Mouse (Mus musculus) left cerebral cortex, postnatal 36 days (tissue): Measurements from ENCODE around the gene Klhl10. TPM values are rescaled to one million over a fixed set of nuclear protein-coding genes. Genes with fewer than 3 reads are reported as not detected.
A peak's percentile ranks its signal among the peaks of the same experiment; 100 is the strongest.

Experiments used
- DNase-seq, 2 experiments: peaks; one replicate each; pipeline ENCODE4 v3.0.0; 2021 to 2022; ENCODE audit warnings: low spot score in 2 of 2, mixed read lengths in 1 of 2
- intact Hi-C: fragments of 180-260 bp; cut with DNase I; formaldehyde crosslinking; loops from one replicate; pipeline ENCODE4 v1.15.1; 2025
- total RNA-seq, 2 experiments: library from RNA; stranded (reverse); gene quantifications; 2 replicates each; pipeline ENCODE4 v1.2.3; 2021

The Klhl10 gene
- total RNA-seq, 2 experiments from 2014 or later: 0.77 to 1.1 TPM

- no peak for DNase-seq
These were observed 34.6 kb upstream of the Klhl10 start for GRCm38 (mm10) chr11:100406995-100407705.

DNA sequence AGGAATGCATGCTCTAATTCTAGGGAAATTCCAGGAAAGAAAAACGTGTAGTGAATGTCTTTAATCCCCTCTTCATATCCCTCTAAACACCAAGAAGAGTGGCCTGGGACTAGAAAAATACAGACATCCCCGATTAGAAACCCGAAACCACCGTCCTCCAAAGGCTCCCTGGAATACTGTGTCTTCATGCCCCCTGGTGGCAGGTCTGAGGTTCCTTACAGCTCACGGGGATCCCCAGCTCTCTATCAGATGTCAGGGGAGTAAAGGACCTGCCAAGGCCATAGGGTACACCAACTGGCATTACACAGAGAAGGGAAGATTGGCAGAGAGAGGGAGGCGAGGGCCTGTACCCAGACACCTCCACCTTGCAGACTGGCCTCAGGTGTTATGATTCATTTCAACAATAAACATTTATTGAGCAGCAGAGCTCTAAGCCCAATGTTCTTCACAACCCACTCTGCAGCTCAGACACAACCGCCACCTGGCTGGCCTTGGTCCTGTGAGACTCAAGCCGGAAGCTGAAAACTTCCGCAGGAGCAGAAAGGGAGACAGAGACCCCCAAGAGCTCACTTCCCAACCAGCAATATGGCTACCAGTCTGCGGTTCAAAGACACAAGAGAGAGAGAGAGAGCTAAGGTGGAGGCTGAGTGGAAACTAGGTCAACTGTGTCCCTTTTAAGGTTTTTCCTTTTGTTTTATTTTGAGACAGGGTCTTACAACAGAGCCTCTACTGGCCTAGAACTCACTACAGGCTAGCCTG, 33.5 kb upstream of the Klhl10 start:
- peak in 1 of 2 experiments; percentile 60 for DNase-seq
- intact Hi-C loops: loop anchor here (1.0 kb wide), 1 partner anchor 46 kb away; no protein-coding TSS in a partner anchor

More at GRCm38 (mm10) chr11:100406995-100407705, 34.6 kb upstream of the Klhl10 start:
- intact Hi-C loops: no loop called here

DNA sequence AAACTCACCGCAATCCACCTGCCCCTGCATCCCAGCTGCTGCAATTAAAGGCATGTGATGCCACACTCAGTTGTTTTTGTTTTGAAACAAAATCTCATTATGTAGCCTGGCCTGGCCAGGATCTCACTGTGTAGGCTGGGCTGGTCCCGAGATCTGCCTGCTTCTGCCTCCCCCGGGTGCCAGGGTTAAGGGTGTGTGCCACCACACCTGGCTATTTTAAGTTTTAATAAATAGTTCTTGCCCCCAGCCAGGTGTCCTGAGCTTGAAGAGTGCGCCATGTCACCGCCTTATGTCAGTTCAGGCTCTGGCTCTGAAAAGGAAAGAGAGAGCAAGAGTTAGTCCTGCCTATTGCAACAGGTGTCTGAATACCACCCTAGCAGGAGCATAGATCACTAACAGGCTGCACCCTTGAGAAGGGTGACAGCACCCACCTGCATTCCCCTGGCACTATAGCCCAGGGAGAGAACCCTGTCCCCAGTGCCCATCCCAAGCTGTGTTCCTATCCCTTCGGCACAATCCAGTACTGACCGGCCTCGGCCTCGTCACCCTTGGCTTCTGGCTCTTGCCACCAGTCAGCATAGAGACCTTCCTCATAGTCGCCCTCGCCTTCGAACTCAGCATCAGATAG, 32.8 kb upstream of the Klhl10 start:
- DNase-seq: no peak
- intact Hi-C loops: loop anchor here (1.0 kb wide), 1 partner anchor 47 kb away; no protein-coding TSS in a partner anchor

GRCm38 (mm10) chr11:100409686-100410085, 32.0 kb upstream of the Klhl10 start:
- intact Hi-C loops: no loop called here
- no peak for DNase-seq

DNA sequence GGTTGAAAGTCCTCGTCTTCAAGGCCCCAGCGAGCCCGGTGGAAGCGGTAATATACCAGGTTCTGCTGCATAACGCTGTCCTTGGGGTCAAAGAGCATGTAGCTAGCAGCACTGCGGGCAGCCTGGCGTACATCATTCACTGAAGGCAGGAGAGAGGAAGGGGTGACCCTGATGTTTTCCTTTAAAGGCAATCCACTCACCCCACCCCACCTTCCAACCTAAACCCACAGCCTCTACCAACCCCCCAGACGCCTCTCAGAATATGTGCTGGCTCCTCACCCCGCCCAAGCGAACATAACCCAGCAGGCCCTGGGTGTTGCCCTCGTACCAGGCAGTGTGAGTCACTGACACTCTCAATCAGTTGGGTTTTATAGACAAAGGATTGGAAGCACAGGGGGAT, 30.0 kb upstream of the Klhl10 start:
- intact Hi-C loops: no loop called here
- DNase-seq: no peak

- intact Hi-C loops: no loop called here
- no peak for DNase-seq
These were observed 28.2 kb upstream of the Klhl10 start for GRCm38 (mm10) chr11:100413541-100413940.

DNA sequence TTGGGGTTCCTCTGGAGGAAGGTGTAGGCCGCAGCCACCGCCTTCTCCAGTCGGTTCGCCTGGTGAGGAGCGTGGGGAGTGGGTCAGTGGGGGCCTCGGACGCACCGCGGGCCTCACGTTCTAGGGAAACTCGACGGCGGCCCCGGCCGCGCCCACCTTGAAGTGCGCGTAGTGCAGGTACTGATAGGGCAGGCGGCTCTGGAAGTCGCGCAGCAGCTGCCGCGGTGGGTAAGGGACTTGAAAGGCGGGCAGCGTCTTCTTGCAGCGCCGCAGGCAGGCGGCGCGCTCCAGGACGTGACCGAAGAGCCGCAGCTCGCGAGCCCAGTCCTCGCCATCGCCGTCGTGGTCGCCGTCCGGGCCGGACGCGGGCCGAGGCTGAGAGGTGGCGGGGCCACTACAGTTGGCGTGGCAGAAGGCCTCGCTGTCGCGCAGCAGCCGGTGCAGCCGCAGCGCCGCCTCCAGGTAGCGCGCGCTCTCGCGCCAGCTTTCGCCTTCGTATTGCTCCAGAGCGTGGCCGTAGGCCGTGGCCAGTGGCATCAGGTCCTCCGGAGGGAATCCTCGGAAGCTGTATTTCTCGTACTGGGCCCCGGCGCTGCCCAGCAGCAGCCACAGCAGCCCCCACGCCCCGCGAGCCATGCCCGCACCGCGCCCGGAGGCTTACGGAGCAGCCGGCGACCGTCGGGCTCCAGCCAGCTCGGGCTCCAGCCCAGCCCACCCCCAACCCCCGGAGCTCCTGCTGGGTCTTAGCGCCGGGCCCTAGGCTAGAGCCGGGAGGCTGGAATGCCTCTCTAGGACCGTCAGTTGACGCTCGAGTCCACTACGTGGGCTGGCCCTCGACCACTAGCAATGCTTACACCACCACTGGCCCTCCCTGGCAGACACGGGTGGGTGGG, 27.4 kb upstream of the Klhl10 start, which contains the start of gene P3h4:
TSS of gene P3h4 (minus strand) at position 816 of the 893 bp plus-strand sequence.
- intact Hi-C loops: no loop called here
- DNase-seq: peak; percentile 73 to 82

DNA sequence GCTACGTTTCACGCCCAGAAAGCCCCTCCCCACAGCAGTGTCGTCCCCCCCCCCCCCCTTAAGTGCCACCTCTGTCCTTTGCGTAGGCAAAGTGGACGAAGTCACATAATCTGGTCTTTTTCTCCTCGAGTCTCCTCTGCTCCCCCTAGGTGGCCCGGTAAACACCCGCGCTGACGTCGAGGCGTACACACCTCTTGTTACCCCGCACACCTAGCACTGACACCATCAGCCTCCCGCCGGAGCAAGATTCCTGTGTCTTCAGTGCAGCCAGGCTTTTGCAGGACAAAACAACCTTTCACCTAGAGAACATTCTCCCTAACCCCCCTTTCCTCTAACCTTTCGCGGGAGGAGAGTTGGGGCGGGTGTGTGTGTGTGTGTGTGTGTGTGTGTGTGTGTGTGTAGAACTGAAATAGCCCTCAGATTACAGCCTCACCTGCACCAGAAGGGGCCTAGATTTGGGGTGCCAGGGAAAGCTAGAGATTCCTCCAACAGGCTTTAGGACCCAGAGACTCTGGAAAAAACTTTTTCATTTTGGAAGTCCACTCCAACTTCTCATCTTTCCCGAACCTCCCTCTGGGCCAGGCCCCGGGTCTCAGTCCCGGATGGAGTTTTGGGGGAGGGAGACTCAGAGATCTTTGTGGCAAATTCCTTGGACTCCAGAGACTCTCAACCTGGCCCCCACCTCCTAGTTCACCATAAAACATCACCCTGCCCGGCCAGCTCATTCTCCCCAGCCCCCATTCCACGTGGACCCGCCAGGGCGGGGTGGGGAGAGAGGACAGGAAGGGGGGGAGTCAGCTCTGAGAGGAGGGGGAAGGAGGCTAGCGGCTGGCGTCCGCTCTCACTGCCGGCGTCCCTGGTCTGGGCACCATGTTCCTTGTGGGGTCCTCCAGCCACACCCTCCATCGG, 26.5 kb upstream of the Klhl10 start, which contains the start of gene Fkbp10:
TSS of gene Fkbp10 (plus strand) at position 784 of the 909 bp plus-strand sequence.
- intact Hi-C loops: no loop called here
- no peak for DNase-seq

DNA sequence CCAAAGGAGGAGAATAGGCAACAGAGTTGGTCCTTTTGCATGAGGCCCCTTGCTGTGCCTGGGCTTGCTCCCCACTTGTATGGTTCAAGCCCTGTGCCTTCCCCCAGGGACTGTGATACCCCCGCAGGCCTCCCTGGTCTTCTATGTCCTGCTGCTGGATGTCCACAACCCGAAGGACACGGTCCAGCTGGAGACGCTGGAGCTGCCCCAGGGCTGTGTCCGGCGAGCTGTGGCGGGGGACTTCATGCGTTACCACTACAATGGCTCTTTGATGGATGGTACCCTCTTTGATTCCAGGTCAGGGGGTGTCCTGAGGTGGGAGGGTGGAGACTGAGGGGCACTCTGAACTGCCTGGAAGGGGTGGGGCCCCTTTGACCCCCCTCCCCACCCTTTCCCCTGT, 20.2 kb upstream of the Klhl10 start:
- no peak for DNase-seq
- intact Hi-C loops: loop anchor here (10.0 kb wide), 1 partner anchor 283 kb away; the partner anchor contains the start of gene Dhx58

DNA sequence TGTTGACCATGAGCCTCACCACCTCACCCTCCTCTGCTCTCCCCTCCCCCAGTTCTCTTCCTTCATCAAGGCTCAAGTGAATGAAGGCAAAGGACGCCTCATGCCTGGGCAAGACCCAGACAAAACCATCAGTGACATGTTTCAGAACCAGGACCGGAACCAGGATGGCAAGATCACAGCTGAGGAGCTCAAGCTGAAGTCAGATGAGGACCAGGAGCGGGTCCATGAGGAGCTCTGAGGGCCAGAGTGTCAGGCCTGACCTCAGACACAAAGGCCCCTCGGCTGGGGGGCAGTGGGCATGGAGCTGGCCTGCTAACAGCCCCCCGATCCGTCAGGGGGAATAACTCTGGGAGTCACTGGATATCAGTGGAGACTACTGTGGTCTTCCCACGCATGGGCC, 17.9 kb upstream of the Klhl10 start:
- intact Hi-C loops: loop anchor here (10.0 kb wide), 1 partner anchor 281 kb away; the partner anchor contains the start of gene Dhx58
- no peak for DNase-seq

GRCm38 (mm10) chr11:100425851-100426250, 15.9 kb upstream of the Klhl10 start:
- peak; percentile 47 to 66 for DNase-seq
- intact Hi-C loops: loop anchor here (5.0 to 10.0 kb wide), 3 partner anchors 46 to 279 kb away; partner anchors contain the start of genes Dhx58 and Klhl11

- intact Hi-C loops: loop anchor here (5.0 to 10.0 kb wide), 3 partner anchors 45 to 278 kb away; partner anchors contain the start of genes Dhx58 and Klhl11
- DNase-seq: no peak
These were observed 14.9 kb upstream of the Klhl10 start for GRCm38 (mm10) chr11:100426820-100427219.

DNA sequence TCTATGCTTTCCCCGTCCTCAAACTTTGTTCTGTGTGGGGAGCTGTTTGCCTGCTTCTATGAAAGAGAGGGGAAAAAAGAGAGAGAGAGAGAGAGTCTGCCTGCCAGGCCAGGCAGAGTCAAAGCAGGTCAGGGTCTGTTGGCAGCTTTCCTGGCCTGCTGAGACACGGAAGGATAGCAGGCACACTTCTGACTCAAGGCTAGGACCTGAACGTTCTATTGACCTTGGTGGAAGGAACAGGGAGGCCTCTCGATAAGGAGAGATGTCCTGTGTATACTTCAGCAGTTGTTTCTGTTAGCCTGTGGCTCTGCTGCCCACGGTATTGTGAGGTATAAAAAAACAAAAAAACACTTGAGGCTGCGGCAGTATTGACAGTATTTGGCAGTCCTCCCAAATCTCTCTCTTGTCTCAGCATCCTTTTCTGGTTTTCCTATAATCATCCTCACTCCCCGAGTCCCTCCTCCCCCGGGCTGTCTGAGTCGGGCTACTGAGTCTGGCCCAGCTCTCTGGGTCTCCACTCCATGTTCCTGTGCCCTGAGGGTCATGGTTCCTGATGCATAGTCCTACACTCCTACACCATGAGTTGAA, 13.0 kb upstream of the Klhl10 start:
- peak in 1 of 2 experiments; percentile 19 for DNase-seq
- intact Hi-C loops: loop anchor here (5.0 to 10.0 kb wide), 3 partner anchors 44 to 276 kb away; partner anchors contain the start of genes Dhx58 and Klhl11

DNA sequence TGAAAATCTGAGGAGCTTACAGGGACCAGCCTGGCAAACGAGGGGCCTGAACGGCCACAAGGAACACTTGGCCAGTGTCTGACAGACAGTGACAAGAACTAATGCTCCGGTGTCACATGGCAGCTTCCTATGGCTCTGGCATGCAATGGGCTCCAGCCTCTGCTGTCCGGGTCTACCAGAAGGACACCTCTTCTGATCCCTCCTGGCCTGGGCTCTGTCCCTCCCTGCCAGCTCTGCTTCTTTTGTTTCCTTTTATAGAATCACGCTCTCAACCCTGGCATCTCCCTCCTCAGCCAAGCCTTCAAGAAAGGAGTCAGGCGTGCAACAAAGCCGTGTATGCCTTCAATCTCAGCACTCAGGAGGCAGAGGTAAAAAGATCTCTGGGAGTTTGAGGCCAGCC, 11.7 kb upstream of the Klhl10 start:
- intact Hi-C loops: no loop called here
- DNase-seq: no peak

GRCm38 (mm10) chr11:100432002-100432401, 9.7 kb upstream of the Klhl10 start:
- no peak for DNase-seq
- intact Hi-C loops: no loop called here

DNA sequence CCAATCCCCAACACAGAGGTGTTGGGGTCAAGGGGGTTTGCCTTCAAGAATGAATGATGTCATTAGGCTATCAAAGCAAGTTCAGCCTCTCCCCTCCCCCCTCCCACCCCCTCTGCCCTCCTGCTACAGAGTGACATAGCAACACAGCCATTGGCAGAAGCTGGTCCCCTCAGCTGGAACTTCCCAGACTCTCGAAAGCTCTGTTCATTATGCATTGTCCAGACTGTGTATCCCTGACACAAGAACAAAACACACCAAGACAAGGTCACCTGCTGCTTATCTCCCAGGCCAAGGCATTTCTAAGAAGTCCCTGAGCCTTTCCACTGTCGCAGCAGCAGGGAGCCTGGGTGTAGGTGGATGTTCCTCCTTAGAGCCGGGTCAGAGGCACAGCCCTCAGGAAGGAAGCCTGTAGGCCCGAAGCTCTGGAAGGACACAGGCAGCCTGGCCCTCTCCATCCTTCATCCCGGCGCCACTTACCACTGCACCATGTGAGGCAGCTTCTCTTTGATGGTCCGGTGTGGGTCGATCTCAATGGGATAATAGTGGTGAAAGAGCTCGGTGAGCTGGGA, 6.0 kb upstream of the Klhl10 start:
- DNase-seq: no peak
- intact Hi-C loops: no loop called here

GRCm38 (mm10) chr11:100437901-100438300, 3.8 kb upstream of the Klhl10 start:
- intact Hi-C loops: no loop called here
- DNase-seq: no peak
